Mouse (Mus musculus) adrenal gland, postnatal 10 days (tissue): ENCODE measurements around the gene Gm2000. TPM values are rescaled to one million over a fixed set of nuclear protein-coding genes. Genes with fewer than 3 reads are reported as not detected.
"Not testable (repeated sequence)": the region's sequence is repeated elsewhere in the genome, so short reads cannot be mapped to it uniquely, and the experiment has no call there.

Experiments used
- DNase-seq: peaks from one replicate; pipeline ENCODE4 v3.0.0; 2021; ENCODE audit warnings: mixed read lengths
- long read RNA-seq, 2 experiments: library from polyadenylated mRNA; stranded (forward); transcript quantifications; one replicate each; pipeline ENCODE4 v2.0.0; 2021
- total RNA-seq, 2 experiments: library from RNA; stranded (reverse); gene quantifications; 2 replicates each; pipeline ENCODE4 v1.2.3; 2021

The Gm2000 gene
- total RNA-seq = 100 to 1,000 TPM; 689 to 701 TPM
- long read RNA-seq, experiment 1, transcript Gm2000-201 (1 exons, 445 nt) = major isoform, 101 of 101 reads
- long read RNA-seq, experiment 1, partial matches to known transcripts = 0 of 101 reads
- long read RNA-seq, experiment 1, other reads (novel, unspliced or antisense) = 0 of 101 reads
- long read RNA-seq, experiment 2, transcript Gm2000-201 (1 exons, 445 nt) = major isoform, 93 of 93 reads
- long read RNA-seq, experiment 2, partial matches to known transcripts = 0 of 93 reads
- long read RNA-seq, experiment 2, other reads (novel, unspliced or antisense) = 0 of 93 reads

- no peak for DNase-seq
Observed at GRCm38 (mm10) chr1:156365740-156366139, at the start of gene Gm2000. Gene Gm2000 (plus strand): TSS chr1:156366040.

- no peak for DNase-seq
Observed at GRCm38 (mm10) chr1:156323126-156323525, 42.7 kb upstream of the Gm2000 start.

- DNase-seq = no peak
Observed at GRCm38 (mm10) chr1:156340847-156341246, 25.0 kb upstream of the Gm2000 start.

GRCm38 (mm10) chr1:156344433-156344832 is 21.4 kb upstream of the Gm2000 start:
- no peak for DNase-seq

- no peak for DNase-seq
Observed at GRCm38 (mm10) chr1:156345633-156346032, 20.2 kb upstream of the Gm2000 start.

GRCm38 (mm10) chr1:156349031-156349430 is 16.8 kb upstream of the Gm2000 start:
- DNase-seq = no peak

- no peak for DNase-seq
Observed at GRCm38 (mm10) chr1:156350441-156350840, 15.4 kb upstream of the Gm2000 start.

- DNase-seq = no peak
Observed at GRCm38 (mm10) chr1:156352466-156352865, 13.4 kb upstream of the Gm2000 start.

- DNase-seq = no peak
Observed at GRCm38 (mm10) chr1:156381217-156381616, 15.4 kb downstream of the Gm2000 start.

- no peak for DNase-seq
Observed at GRCm38 (mm10) chr1:156386232-156386631, 20.4 kb downstream of the Gm2000 start.

- DNase-seq = no peak
Observed at GRCm38 (mm10) chr1:156386880-156387279, 21.0 kb downstream of the Gm2000 start.

- DNase-seq = no peak
Observed at GRCm38 (mm10) chr1:156393148-156393547, 27.3 kb downstream of the Gm2000 start.

- DNase-seq = not testable (repeated sequence)
Observed at GRCm38 (mm10) chr1:156400159-156400558, 34.3 kb downstream of the Gm2000 start.

GRCm38 (mm10) chr1:156402491-156402890 is 36.7 kb downstream of the Gm2000 start:
- no peak for DNase-seq

- no peak for DNase-seq
Observed at GRCm38 (mm10) chr1:156403251-156403650, 37.4 kb downstream of the Gm2000 start.

- no peak for DNase-seq
Observed at GRCm38 (mm10) chr1:156408004-156408403, 42.2 kb downstream of the Gm2000 start.

GRCm38 (mm10) chr1:156408521-156408920 is 42.7 kb downstream of the Gm2000 start:
- no peak for DNase-seq

Other genes starting within 250 kb of the Gm2000 start
- 10 to 100 TPM; 10.4 to 14.3 TPM for gene Fam163a, start 161.0 kb upstream of the Gm2000 start, total RNA-seq
- gene Tdrd5, start 62.4 kb upstream of the Gm2000 start, total RNA-seq = under 1 TPM in 1 of 2 experiments, not detected in 1; 0.21 TPM
- gene Nphs2, start 55.3 kb upstream of the Gm2000 start, total RNA-seq = not detected
- gene Axdnd1, start 55.1 kb downstream of the Gm2000 start, total RNA-seq = 1 to 10 TPM in 1 of 2 experiments, under 1 TPM in 1; 0.78 to 1.1 TPM
- 100 to 1,000 TPM; 353 to 427 TPM for gene Soat1, start 108.3 kb downstream of the Gm2000 start, total RNA-seq
- 10 to 100 TPM; 34.8 to 39.6 TPM for gene Gm10031, start 158.0 kb downstream of the Gm2000 start, total RNA-seq
- gene Abl2, start 192.7 kb downstream of the Gm2000 start, total RNA-seq = 10 to 100 TPM; 18.9 to 19.9 TPM